Mouse (Mus musculus) embryonic facial prominence, embryonic 13.5 days (tissue): ENCODE measurements around the gene Otud3. TPM values are rescaled to one million over a fixed set of nuclear protein-coding genes. Genes with fewer than 3 reads are reported as not detected.

Experiments used
- ATAC-seq: fragments of 200-750 bp; cut with Nextera tagmentation; 2 replicates; pipeline ENCODE4 v1.8.0; 2017; ENCODE audit warnings: low read depth; ENCODE audit not compliant: insufficient number of reproducible peaks, insufficient read depth, low FRiP score, low TSS enrichment
- H3K27ac ChIP-seq: fragments of 300-500 bp; sonication (generic); 2 replicates; pipeline ENCODE4 v1.5.1; 2015; ENCODE audit warnings: moderate library complexity, mild to moderate bottlenecking, inconsistent platforms
- H3K27me3 ChIP-seq: fragments of 300-500 bp; sonication (generic); 2 replicates; pipeline ENCODE4 v1.6.1; 2015; ENCODE audit warnings: mild to moderate bottlenecking, inconsistent platforms
- H3K36me3 ChIP-seq: fragments of 300-500 bp; sonication (generic); 2 replicates; pipeline ENCODE4 v1.6.1; 2015; ENCODE audit warnings: mild to moderate bottlenecking, inconsistent platforms
- H3K4me1 ChIP-seq: fragments of 300-500 bp; sonication (generic); 2 replicates; pipeline ENCODE4 v1.6.1; 2015; ENCODE audit warnings: inconsistent platforms
- H3K4me2 ChIP-seq: fragments of 300-500 bp; sonication (generic); 2 replicates; pipeline ENCODE4 v1.6.1; 2015; ENCODE audit warnings: moderate library complexity, mild to moderate bottlenecking, inconsistent platforms
- H3K4me3 ChIP-seq: fragments of 300-500 bp; sonication (generic); 2 replicates; pipeline ENCODE4 v1.5.1; 2015; ENCODE audit warnings: mild to moderate bottlenecking, inconsistent platforms
- H3K9ac ChIP-seq: fragments of 300-500 bp; sonication (generic); 2 replicates; pipeline ENCODE4 v1.6.1; 2015; ENCODE audit warnings: mild to moderate bottlenecking, inconsistent platforms
- H3K9me3 ChIP-seq: fragments of 300-500 bp; sonication (generic); 2 replicates; pipeline ENCODE4 v1.6.1; 2016; ENCODE audit warnings: inconsistent platforms
- WGBS: fragments of 180-500 bp; shearing (Covaris S2); methylation state at CpG from one replicate; pipeline ENCODE4 v1.1.7; 2015; ENCODE audit warnings: mixed read lengths; 5-methylcytosine and 5-hydroxymethylcytosine counted together
- polyA plus RNA-seq: library from polyadenylated mRNA; unstranded; fragments of >200 nt; fragmentation: Nextera tagmentation; extraction: Ambion mirVana; gene quantifications from 2 replicates; pipeline ENCODE4 v1.2.1, GENCODE M21; 2015

The Otud3 gene
- polyA plus RNA-seq, 1 experiment from 2014 or later, result 2.7 TPM

DNA sequence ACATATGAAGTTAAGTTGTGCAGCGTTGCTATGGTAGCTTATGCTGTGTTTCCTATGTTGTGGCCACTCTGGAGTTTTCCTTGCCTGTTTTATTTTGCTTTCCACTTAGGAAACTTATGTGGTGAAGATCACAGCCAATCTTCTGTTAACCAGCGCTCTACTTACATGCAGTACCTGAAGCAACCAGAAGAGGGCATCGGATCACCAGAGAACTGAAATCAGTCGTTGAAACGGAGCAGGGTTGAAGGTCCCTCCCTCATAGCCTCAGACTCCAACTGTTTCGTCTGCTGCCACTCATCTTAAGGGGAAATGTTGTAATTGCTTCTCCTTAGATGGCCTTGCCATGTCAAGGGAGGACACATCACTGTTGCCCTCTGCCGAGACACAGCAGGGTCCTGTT lies 47.3 kb downstream of the Otud3 start:
- Histone ChIP-seq H3K4me2 (no peak overlapping the region), H3K9me3 (no peaks in the 10 kb centered on the region; the same call in 1 of the 2 replicates), H3K4me3 (no peak overlapping the region), H3K4me1 (no peaks in the 10 kb centered on the region), H3K27ac (no peak overlapping the region), H3K27me3 (peaks cover 3% of the 10 kb centered on the region; the same call in 1 of the 2 replicates), H3K36me3 (no peaks in the 10 kb centered on the region), H3K9ac (no peak overlapping the region)
- no peak for ATAC-seq
- 12% methylated on average over 7 of the region's 7 CpGs for WGBS

DNA sequence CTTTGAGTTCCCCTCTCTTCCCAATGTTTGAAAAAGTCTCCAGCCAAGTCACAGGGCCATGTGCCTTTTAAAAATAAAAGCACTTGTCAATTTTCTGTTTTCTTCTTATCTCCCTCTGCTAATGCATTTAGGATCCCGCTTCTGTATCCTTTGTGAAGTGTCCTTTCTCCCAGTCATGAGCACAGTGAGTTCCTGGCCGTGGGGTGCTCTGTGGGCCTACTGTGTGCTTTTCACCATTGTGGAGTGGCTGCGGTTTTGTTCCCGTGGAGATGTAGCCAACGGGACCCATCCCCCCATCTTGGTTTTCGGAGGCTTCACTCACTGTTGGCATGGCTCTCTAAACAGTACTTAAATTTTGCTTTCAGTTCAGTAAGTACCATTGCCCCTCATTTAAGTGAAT lies 47.8 kb downstream of the Otud3 start:
- H3K4me3 ChIP-seq, result no peak overlapping the region
- no peak overlapping the region for H3K4me2 ChIP-seq
- ATAC-seq, result no peak
- H3K27me3 ChIP-seq, result peaks cover 3% of the 10 kb centered on the region; the same call in 1 of the 2 replicates
- 68% methylated on average over 6 of the region's 6 CpGs for WGBS
- no peak overlapping the region for H3K9ac ChIP-seq
- H3K36me3 ChIP-seq, result no peaks in the 10 kb centered on the region
- H3K9me3 ChIP-seq, result no peaks in the 10 kb centered on the region; the same call in 1 of the 2 replicates
- H3K27ac ChIP-seq, result no peak overlapping the region
- no peaks in the 10 kb centered on the region for H3K4me1 ChIP-seq

DNA sequence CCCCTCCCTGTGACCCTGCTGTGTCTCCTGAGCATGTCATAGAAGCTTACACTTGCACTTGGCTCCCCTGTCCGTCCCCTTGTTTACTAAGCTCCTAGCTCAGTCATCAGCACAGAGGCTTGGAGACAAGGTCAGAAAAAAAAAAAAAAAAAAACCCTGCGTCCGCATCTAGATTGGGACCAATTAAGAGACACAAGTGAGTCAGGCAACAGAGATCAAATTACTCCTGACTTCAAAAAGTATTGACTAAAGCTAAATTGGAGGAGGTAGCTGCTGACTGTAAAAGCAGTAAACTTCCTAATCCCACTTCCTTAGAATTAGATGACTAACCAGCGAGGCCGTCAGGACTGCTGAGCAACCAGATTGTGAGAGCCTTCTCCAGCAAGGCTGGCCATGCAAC lies 48.7 kb downstream of the Otud3 start:
- no peak for ATAC-seq
- Histone ChIP-seq H3K27ac (no peak overlapping the region), H3K27me3 (peaks cover 3% of the 10 kb centered on the region; the same call in 1 of the 2 replicates), H3K4me3 (no peak overlapping the region), H3K4me1 (no peaks in the 10 kb centered on the region), H3K36me3 (no peaks in the 10 kb centered on the region), H3K9me3 (no peaks in the 10 kb centered on the region), H3K9ac (no peak overlapping the region), H3K4me2 (no peak overlapping the region)
- 16% methylated on average over 5 of the region's 5 CpGs for WGBS

DNA sequence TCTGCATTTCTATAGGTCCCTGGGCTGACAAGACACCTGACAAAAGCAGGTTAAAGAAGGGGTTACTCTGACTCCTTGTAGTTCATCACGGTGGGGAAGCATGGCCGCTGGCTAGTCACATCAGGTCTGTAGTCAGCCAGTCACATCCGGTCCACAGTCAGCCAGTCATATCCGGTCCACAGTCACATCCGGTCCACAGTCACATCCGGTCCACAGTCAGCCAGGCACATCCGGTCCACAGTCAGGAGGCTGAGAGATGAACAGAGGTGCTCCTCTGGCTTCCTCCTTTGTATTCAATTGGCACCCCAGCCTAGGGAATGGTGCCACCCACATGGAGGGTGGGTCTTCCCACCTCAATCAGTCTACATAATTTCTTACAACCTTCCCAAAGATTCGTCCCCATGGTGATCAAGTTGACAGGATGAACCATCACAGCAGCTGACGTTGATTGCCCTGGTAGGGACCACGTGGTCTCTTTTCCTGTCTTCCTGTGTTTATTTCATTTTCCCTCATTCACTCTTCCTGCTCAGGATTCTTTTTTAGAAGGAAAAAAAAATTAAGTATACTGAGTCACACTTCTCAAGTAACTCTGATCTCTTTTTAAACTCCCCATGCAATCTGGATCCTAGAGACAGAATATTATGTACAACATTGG lies 50.3 kb downstream of the Otud3 start, which contains the start of gene Pla2g5:
Gene Pla2g5 (minus strand): TSS at position 139 of the 655 bp plus-strand sequence.
- Histone ChIP-seq H3K27me3 (peaks cover 3% of the 10 kb centered on the region; the same call in 1 of the 2 replicates), H3K9me3 (no peaks in the 10 kb centered on the region), H3K9ac (no peak within 1 kb of the TSS), H3K4me2 (no peak within 1 kb of the TSS), H3K4me1 (no peaks in the 10 kb centered on the region), H3K36me3 (no peaks in the 10 kb centered on the region), H3K4me3 (no peak within 1 kb of the TSS), H3K27ac (no peak within 1 kb of the TSS)
- 73% methylated on average over 10 of the region's 10 CpGs for WGBS
- ATAC-seq, result no peak

- Histone ChIP-seq H3K27ac (no peak overlapping the region), H3K4me2 (peak overlapping the region; percentile 48), H3K9me3 (no peaks in the 10 kb centered on the region), H3K4me1 (no peaks in the 10 kb centered on the region), H3K9ac (no peak overlapping the region), H3K4me3 (peak overlapping the region; percentile 17; the same call in 1 of the 2 replicates), H3K36me3 (no peaks in the 10 kb centered on the region), H3K27me3 (peaks cover 2% of the 10 kb centered on the region; the same call in 1 of the 2 replicates)
- 5% methylated on average over 13 of the region's 13 CpGs for WGBS
- no peak for ATAC-seq
These were observed 54.0 kb downstream of the Otud3 start for GRCm38 (mm10) chr4:138859728-138860127.

DNA sequence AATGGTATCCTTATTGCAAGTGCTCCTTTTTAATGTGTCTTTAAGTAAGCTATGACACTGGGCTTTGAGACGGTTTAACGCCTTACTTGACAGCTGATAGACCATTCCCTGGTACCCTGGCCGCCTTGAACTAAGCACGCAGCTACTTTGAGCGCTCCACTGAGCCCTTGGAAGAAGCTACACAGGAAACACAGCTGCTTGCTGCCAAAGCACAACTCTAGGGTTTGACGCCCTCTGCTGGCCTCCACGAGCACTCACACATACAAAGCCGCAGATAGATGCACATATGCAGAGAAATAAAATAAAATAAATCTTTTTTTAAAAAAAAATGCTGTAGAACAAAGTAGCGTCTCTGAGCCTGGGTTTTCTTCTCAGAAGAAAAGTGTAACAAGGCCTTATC lies 54.5 kb downstream of the Otud3 start:
- Histone ChIP-seq H3K9ac (no peak overlapping the region), H3K36me3 (no peaks in the 10 kb centered on the region), H3K27me3 (no peaks in the 10 kb centered on the region), H3K27ac (no peak overlapping the region), H3K4me3 (peak overlapping the region; percentile 17; the same call in 1 of the 2 replicates), H3K9me3 (no peaks in the 10 kb centered on the region), H3K4me1 (no peaks in the 10 kb centered on the region), H3K4me2 (peak overlapping the region; percentile 48)
- no peak for ATAC-seq
- WGBS, result 22% methylated on average over 9 of the region's 9 CpGs

DNA sequence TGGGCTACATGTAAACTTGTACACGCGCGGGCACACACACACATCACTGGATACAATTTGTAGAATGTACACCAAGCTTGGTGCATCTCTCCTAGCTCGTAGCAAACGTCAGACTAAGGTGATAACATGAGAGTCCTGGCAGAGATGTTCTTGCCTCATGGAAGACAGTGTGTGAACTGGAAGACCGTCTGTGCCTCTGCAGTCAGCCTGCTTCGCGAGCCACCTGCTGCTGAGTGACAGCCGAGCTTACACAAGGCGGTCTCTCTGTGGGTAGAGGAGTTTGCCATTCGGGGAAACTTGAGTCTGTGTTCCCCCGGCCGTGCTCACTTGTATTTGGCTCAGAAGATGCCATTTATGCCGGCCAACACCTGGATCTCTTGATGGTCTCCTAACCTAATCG lies 55.3 kb downstream of the Otud3 start:
- Histone ChIP-seq H3K9me3 (no peaks in the 10 kb centered on the region), H3K27me3 (no peaks in the 10 kb centered on the region; the same call in 1 of the 2 replicates), H3K4me2 (no peak overlapping the region), H3K4me1 (no peaks in the 10 kb centered on the region), H3K36me3 (no peaks in the 10 kb centered on the region), H3K4me3 (no peak overlapping the region), H3K27ac (no peak overlapping the region), H3K9ac (no peak overlapping the region)
- ATAC-seq, result no peak
- WGBS, result 84% methylated on average over 15 of the region's 15 CpGs

- WGBS, result 87% methylated on average over 10 of the region's 10 CpGs
- no peak for ATAC-seq
- Histone ChIP-seq H3K9ac (no peak overlapping the region), H3K9me3 (no peaks in the 10 kb centered on the region), H3K36me3 (no peaks in the 10 kb centered on the region), H3K4me2 (no peak overlapping the region), H3K27ac (no peak overlapping the region), H3K27me3 (peaks cover 1% of the 10 kb centered on the region; the same call in 1 of the 2 replicates), H3K4me3 (no peak overlapping the region), H3K4me1 (no peaks in the 10 kb centered on the region)
These were observed 56.2 kb downstream of the Otud3 start for GRCm38 (mm10) chr4:138857576-138857975.

DNA sequence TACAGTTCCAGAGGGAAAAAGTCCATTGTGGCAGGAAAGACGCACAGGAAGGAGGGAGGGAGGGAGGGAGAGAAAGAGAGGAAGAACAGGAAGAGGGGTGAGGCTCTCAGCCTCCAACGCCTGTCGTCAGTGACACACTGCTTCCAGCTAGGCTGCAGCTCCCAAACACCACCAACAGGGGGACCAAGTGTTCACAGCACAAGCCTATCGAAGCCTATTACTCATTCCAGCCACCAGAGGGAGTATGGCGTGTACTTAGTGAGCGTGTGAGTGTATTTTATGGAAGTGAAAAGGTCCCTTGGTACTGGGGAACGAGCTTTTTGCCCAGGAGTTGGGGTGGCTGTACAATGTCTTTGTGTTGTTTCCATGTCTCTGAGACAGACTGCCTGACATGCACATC lies 57.3 kb downstream of the Otud3 start:
- no peak overlapping the region for H3K4me2 ChIP-seq
- peaks cover 5% of the 10 kb centered on the region; the same call in 1 of the 2 replicates for H3K27me3 ChIP-seq
- H3K9me3 ChIP-seq, result no peaks in the 10 kb centered on the region
- H3K36me3 ChIP-seq, result no peaks in the 10 kb centered on the region
- no peak for ATAC-seq
- no peak overlapping the region for H3K4me3 ChIP-seq
- H3K9ac ChIP-seq, result no peak overlapping the region
- no peak overlapping the region for H3K27ac ChIP-seq
- H3K4me1 ChIP-seq, result no peaks in the 10 kb centered on the region
- 18% methylated on average over 7 of the region's 7 CpGs for WGBS

DNA sequence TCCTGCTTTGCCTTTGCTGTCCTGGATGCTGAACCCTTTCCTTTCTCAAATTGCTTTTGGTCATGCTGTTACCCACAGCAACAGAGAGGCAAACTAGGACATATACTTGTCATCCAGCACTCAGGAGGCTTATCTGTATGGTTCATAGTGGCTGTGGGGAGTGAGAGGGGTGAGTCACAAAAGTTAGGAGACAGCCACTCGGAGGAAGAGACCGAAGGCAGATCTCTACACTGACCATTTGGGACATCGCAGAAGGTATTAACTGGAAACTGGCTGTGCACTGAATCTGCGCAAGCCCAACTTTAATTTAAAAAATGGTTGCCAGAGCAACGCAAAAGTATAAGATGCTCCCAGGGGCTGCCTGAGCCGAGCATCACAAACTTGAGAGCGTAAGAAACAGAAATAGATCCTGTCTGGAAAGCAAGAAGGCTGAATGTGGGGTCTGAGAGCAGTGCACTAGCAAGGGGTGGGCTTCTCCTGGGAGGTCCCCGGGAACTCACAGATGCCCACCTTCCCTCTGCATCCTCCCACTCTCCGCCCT lies 58.6 kb downstream of the Otud3 start:
- H3K4me2 ChIP-seq, result no peak overlapping the region
- ATAC-seq, result no peak
- H3K4me3 ChIP-seq, result no peak overlapping the region
- no peaks in the 10 kb centered on the region for H3K36me3 ChIP-seq
- WGBS, result 79% methylated on average over 9 of the region's 9 CpGs
- no peak overlapping the region for H3K9ac ChIP-seq
- no peak overlapping the region for H3K27ac ChIP-seq
- no peaks in the 10 kb centered on the region for H3K4me1 ChIP-seq
- peaks cover 10% of the 10 kb centered on the region; the same call in 1 of the 2 replicates for H3K27me3 ChIP-seq
- H3K9me3 ChIP-seq, result no peaks in the 10 kb centered on the region

DNA sequence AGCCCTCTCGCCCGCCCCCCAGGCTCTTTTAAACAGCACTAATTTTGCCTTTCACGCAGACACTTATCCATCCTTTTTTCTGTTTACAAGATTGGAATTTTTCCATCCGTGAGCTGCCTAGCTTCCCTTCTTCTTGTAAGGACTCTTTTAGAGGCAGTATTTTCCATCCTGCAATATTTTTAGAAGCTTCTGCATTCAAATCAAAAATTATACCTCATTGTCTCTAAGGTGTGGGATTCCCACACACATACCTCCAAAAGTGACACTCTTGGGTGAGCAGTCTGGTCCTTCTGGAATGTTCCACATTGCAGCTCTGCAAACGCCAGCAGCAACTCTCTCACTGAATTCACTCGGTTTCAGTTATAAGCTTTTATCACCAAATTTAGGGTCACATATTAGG lies 60.8 kb downstream of the Otud3 start:
- Histone ChIP-seq H3K9ac (no peak overlapping the region), H3K4me1 (no peaks in the 10 kb centered on the region), H3K4me2 (no peak overlapping the region), H3K36me3 (no peaks in the 10 kb centered on the region), H3K27ac (no peak overlapping the region), H3K27me3 (peaks cover 10% of the 10 kb centered on the region; the same call in 1 of the 2 replicates), H3K4me3 (no peak overlapping the region), H3K9me3 (no peaks in the 10 kb centered on the region)
- 71% methylated on average over 6 of the region's 6 CpGs for WGBS
- no peak for ATAC-seq

DNA sequence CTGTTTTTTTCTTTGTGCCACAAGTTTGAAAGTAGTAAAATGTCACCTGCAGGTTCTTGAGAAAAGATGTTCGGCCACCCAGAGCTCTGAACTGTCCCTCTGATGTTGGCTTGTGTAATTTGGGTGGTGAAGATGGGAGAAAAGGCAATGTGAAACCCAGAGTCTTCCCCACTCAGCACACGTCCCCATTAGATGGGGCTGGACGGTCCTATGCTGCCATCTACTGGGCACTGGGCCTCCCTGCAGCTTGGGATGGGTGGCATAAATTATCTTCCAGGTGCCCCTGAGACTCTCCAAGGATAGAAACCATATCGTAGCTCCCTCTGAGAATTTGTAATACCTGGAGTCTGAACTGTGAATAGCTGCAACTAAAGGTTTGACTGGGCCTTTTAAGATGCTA lies 62.3 kb downstream of the Otud3 start:
- H3K4me2 ChIP-seq, result no peak overlapping the region
- no peak for ATAC-seq
- 8% methylated on average over 4 of the region's 4 CpGs for WGBS
- H3K9me3 ChIP-seq, result no peaks in the 10 kb centered on the region
- H3K4me1 ChIP-seq, result no peaks in the 10 kb centered on the region
- H3K9ac ChIP-seq, result no peak overlapping the region
- no peak overlapping the region for H3K27ac ChIP-seq
- peaks cover 10% of the 10 kb centered on the region; the same call in 1 of the 2 replicates for H3K27me3 ChIP-seq
- no peaks in the 10 kb centered on the region for H3K36me3 ChIP-seq
- H3K4me3 ChIP-seq, result no peak overlapping the region
